Mouse (Mus musculus) MEL (cell line): ENCODE measurements at regions not wholly inside any gene's neighbourhood (a gene's known extent, or its start where the extent isn't known, plus 50 kb on each side); places are given as distances from the start of the nearest gene placed in this dataset.

Experiments used
- CTCF ChIP-seq, 3 experiments: IDR thresholded peaks in 2 of 3; conservative IDR thresholded peaks in 1 of 3; 2 replicates each; pipeline ENCODE4 v1.5.1; 2011 to 2012; ENCODE audit warnings: low read length in 3 of 3, low read depth in 2 of 3, mild to moderate bottlenecking in 2 of 3, improper control_type of control experiment in 1 of 3, inconsistent platforms in 1 of 3, mixed read lengths in 1 of 3, moderate library complexity in 1 of 3; ENCODE audit not compliant: control insufficient read depth in 1 of 3, insufficient read depth in 1 of 3, poor library complexity in 1 of 3, severe bottlenecking in 1 of 3
- EP300 ChIP-seq, 2 experiments: IDR thresholded peaks; 2 replicates each; pipeline ENCODE4 v1.6.1; 2011; ENCODE audit warnings: improper control_type of control experiment in 2 of 2, low read length in 2 of 2, low read depth in 1 of 2, mild to moderate bottlenecking in 1 of 2
- MEF2A ChIP-seq: IDR thresholded peaks from 2 replicates; pipeline ENCODE4 v1.6.1; 2014; ENCODE audit warnings: low read depth, mild to moderate bottlenecking, inconsistent platforms, low read length, improper control_type of control experiment; ENCODE audit not compliant: poor library complexity, insufficient replicate concordance, severe bottlenecking; ENCODE audit errors: extremely low read depth
- MYB ChIP-seq: IDR thresholded peaks from 2 replicates; pipeline ENCODE4 v1.6.1; 2011; ENCODE audit warnings: mild to moderate bottlenecking, low read depth, low read length, improper control_type of control experiment

DNA sequence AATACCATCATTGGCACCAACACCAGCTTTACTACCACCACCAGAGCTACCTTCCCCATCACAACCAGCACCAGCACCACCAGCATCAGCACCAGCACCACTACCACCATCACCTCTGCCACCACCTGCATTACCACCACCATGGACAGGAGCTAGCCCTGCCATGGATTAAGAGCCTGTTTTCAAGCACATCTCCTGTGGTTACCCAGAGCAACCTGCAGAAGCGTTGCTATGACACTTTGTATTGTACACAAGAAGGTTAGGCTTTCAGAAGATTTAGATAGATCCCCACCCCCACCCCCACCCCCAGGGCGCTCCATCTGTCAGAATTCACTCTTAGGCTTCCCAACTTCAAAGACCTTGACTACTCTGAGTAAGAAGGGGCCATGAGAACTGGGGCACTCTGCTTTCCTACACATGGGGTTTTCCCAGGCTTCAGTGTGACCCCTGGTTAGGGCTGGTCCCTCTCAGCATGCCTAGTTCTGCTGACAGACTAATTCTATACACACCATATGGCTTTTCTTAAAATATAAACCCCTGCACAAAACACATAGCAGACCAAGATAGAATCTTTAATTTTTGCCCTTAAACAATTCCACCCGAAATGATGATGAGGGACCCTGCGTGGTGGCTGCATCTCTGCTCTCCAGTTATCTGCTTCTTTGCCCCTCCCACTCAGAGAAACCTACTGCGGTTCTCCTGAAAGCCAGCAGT is 463.7 kb upstream of the Gulo start:
- TF ChIP-seq MEF2A = no peak
- no peak for TF ChIP-seq CTCF (IDR thresholded peaks at IDR 0.05 in 2 of 3, conservative IDR thresholded peaks at IDR 0.05 in 1 of 3; ENCODE audit: control insufficient read depth in 1 of 3, insufficient read depth in 1 of 3, low read depth in 2 of 3, low read length in 3 of 3, poor library complexity in 1 of 3, severe bottlenecking in 1 of 3)
- TF ChIP-seq EP300 (IDR thresholded peaks at IDR 0.05; ENCODE audit: low read depth in 1 of 2, low read length in 2 of 2) = no peak
- no peak for TF ChIP-seq MYB
